Mouse (Mus musculus): ENCODE data around the gene Gata3. TPM values are rescaled to one million over a fixed set of nuclear protein-coding genes. Genes with fewer than 3 reads are reported as not detected.

The Gata3 gene
- polyA plus RNA-seq, 1 experiment from 2014 or later: 2.0 TPM

- Histone ChIP-seq H3K9me3 (ENCODE audit: control insufficient read depth, low read length) (no peaks in the 10 kb centered on the region), H3K27ac (ENCODE audit: low read length) (no peak overlapping the region), H3K4me1 (ENCODE audit: control insufficient read depth, insufficient read depth, low read length) (peaks cover 18% of the 10 kb centered on the region), H3K4me2 (ENCODE audit: low read depth, low read length) (no peak overlapping the region), H3K27me3 (replicated peaks; ENCODE audit: control insufficient read depth, insufficient read depth, low read length) (peaks cover 66% of the 10 kb centered on the region), H3K36me3 (ENCODE audit: control insufficient read depth, insufficient read depth, low read length) (no peaks in the 10 kb centered on the region), H3K4me3 (ENCODE audit: low read length) (no peak overlapping the region), H3K9ac (ENCODE audit: low read depth, low read length) (no peak overlapping the region)
- ATAC-seq: no peak
- 13% methylated on average over 4 of the region's 4 CpGs for WGBS
Measured at GRCm38 (mm10) chr2:9875220-9875619, 14.6 kb downstream of the Gata3 start.

DNA sequence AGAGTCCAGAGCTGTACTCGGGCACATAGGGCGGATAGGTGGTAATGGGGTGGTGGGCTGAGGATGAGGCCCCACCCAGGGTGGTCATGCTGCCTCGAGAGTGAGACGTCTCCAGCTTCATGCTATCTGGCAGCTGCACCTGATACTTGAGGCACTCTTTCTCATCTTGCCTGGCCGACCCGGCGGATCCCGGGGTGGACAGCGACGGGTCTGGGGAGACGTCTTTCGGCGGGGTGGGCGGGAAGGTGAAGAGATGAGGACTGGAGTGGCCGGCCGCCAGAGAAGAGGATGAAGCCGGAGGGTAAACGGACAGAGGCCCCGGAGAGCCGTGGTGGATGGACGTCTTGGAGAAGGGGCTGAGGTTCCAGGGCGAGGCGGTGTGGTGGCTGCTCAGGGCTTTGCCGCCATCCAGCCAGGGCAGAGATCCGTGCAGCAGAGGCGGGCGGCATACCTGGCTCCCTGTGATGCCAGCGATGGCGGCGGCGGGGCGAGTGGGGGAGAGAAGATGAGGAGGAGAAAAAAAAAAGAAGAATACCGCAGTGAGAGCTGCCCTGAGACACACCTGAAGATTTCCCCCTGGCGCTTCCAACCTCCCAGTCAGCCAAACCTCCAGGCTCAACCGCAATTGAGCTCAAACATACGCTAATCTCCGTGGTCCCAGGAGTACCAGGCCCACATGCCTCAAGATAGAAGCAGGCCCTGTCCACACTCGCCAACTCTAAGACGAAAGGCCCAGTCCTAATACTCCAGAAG is 15.2 kb downstream of the Gata3 start:
- Histone ChIP-seq H3K4me2 (ENCODE audit: low read depth, low read length) (no peak overlapping the region), H3K27me3 (replicated peaks; ENCODE audit: control insufficient read depth, insufficient read depth, low read length) (peaks cover 66% of the 10 kb centered on the region)
- WGBS: 17% methylated on average over 39 of the region's 39 CpGs

DNA sequence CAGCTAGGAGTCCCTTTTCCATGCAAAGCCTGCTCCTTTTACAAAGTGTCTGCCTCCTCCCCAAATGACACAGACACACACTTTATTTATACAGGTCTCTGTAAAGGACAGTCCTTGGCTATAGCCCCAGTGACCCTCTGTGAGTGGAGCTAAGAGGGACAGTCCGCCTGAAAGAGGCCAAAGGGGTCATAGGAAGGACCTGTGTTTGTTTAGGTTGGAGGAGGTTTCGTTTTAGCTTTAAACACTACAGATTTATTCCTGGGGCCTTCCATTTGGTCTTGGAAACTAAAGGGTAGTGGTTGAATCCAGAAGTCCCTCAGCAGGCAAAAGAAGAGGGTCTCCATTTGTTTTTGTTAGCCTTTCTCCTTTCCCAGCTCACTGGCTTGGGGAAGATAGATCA is 16.1 kb downstream of the Gata3 start:
- no peak overlapping the region for H3K27ac ChIP-seq (ENCODE audit: low read length)
- H3K9ac ChIP-seq (ENCODE audit: low read depth, low read length): no peak overlapping the region

More for the DNA sequence above, 15.2 kb downstream of the Gata3 start:
- no peak overlapping the region for H3K27ac ChIP-seq (ENCODE audit: low read length)
- H3K9ac ChIP-seq (ENCODE audit: low read depth, low read length): no peak overlapping the region
- ATAC-seq: no peak
- no peaks in the 10 kb centered on the region for H3K36me3 ChIP-seq (ENCODE audit: control insufficient read depth, insufficient read depth, low read length)
- no peaks in the 10 kb centered on the region for H3K9me3 ChIP-seq (ENCODE audit: control insufficient read depth, low read length)
- H3K4me3 ChIP-seq (ENCODE audit: low read length): no peak overlapping the region
- peaks cover 18% of the 10 kb centered on the region for H3K4me1 ChIP-seq (ENCODE audit: control insufficient read depth, insufficient read depth, low read length)

DNA sequence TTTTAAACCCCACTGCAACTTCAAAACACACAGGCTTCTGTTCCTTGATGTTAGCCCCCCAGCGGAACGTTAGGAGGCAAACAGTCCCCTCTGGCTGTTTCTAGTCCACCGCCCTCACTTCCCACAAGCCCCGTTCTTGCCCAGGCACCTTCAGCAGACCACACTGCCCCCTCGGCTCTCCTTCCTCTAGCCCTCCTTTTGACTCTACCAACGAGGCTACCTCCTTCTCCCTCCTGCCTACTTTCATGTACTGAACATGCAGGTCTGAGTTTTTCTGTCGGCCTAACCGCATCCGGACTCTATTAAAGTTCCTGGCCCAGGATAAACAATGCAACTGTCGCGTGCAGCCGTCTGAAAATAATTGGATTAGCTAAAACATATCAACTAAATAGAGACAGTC is 17.2 kb downstream of the Gata3 start:
- peaks cover 61% of the 10 kb centered on the region for H3K27me3 ChIP-seq (replicated peaks; ENCODE audit: control insufficient read depth, insufficient read depth, low read length)
- ATAC-seq: no peak
- 30% methylated on average over 12 of the region's 12 CpGs for WGBS
- H3K36me3 ChIP-seq (ENCODE audit: control insufficient read depth, insufficient read depth, low read length): no peaks in the 10 kb centered on the region
- no peak overlapping the region for H3K4me2 ChIP-seq (ENCODE audit: low read depth, low read length)
- H3K27ac ChIP-seq (ENCODE audit: low read length): no peak overlapping the region
- no peak overlapping the region for H3K9ac ChIP-seq (ENCODE audit: low read depth, low read length)
- no peak overlapping the region for H3K4me3 ChIP-seq (ENCODE audit: low read length)
- H3K4me1 ChIP-seq (ENCODE audit: control insufficient read depth, insufficient read depth, low read length): peaks cover 7% of the 10 kb centered on the region
- no peaks in the 10 kb centered on the region for H3K9me3 ChIP-seq (ENCODE audit: control insufficient read depth, low read length)

More for the DNA sequence above, 16.1 kb downstream of the Gata3 start:
- H3K36me3 ChIP-seq (ENCODE audit: control insufficient read depth, insufficient read depth, low read length): no peaks in the 10 kb centered on the region
- H3K9me3 ChIP-seq (ENCODE audit: control insufficient read depth, low read length): no peaks in the 10 kb centered on the region
- peaks cover 14% of the 10 kb centered on the region for H3K4me1 ChIP-seq (ENCODE audit: control insufficient read depth, insufficient read depth, low read length)
- no peak for ATAC-seq
- peaks cover 65% of the 10 kb centered on the region for H3K27me3 ChIP-seq (replicated peaks; ENCODE audit: control insufficient read depth, insufficient read depth, low read length)
- H3K4me3 ChIP-seq (ENCODE audit: low read length): no peak overlapping the region
- no peak overlapping the region for H3K4me2 ChIP-seq (ENCODE audit: low read depth, low read length)
- WGBS: 24% methylated on average over 2 of the region's 2 CpGs

- 56% methylated on average over 6 of the region's 6 CpGs for WGBS
- peaks cover 52% of the 10 kb centered on the region for H3K27me3 ChIP-seq (replicated peaks; ENCODE audit: control insufficient read depth, insufficient read depth, low read length)
- H3K27ac ChIP-seq (ENCODE audit: low read length): no peak overlapping the region
- H3K4me2 ChIP-seq (ENCODE audit: low read depth, low read length): no peak overlapping the region
- H3K4me3 ChIP-seq (ENCODE audit: low read length): no peak overlapping the region
- H3K36me3 ChIP-seq (ENCODE audit: control insufficient read depth, insufficient read depth, low read length): no peaks in the 10 kb centered on the region
- no peaks in the 10 kb centered on the region for H3K9me3 ChIP-seq (ENCODE audit: control insufficient read depth, low read length)
- H3K4me1 ChIP-seq (ENCODE audit: control insufficient read depth, insufficient read depth, low read length): no peaks in the 10 kb centered on the region; the same call in 1 of the 2 replicates
- H3K9ac ChIP-seq (ENCODE audit: low read depth, low read length): no peak overlapping the region
- no peak for ATAC-seq
Measured at GRCm38 (mm10) chr2:9871798-9872197, 18.0 kb downstream of the Gata3 start.

- Histone ChIP-seq H3K9me3 (ENCODE audit: control insufficient read depth, low read length) (no peaks in the 10 kb centered on the region), H3K27ac (ENCODE audit: low read length) (no peak overlapping the region), H3K9ac (ENCODE audit: low read depth, low read length) (no peak overlapping the region), H3K4me1 (ENCODE audit: control insufficient read depth, insufficient read depth, low read length) (no peaks in the 10 kb centered on the region), H3K36me3 (ENCODE audit: control insufficient read depth, insufficient read depth, low read length) (no peaks in the 10 kb centered on the region), H3K27me3 (replicated peaks; ENCODE audit: control insufficient read depth, insufficient read depth, low read length) (peaks cover 46% of the 10 kb centered on the region), H3K4me2 (ENCODE audit: low read depth, low read length) (no peak overlapping the region), H3K4me3 (ENCODE audit: low read length) (no peak overlapping the region)
- 50% methylated on average over 4 of the region's 4 CpGs for WGBS
- no peak for ATAC-seq
Measured at GRCm38 (mm10) chr2:9871141-9871716, 18.6 kb downstream of the Gata3 start.

GRCm38 (mm10) chr2:9867092-9867825 is 22.6 kb downstream of the Gata3 start:
- H3K27ac ChIP-seq (ENCODE audit: low read length): no peak overlapping the region
- H3K4me3 ChIP-seq (ENCODE audit: low read length): no peak overlapping the region
- H3K9me3 ChIP-seq (ENCODE audit: control insufficient read depth, low read length): no peaks in the 10 kb centered on the region
- ATAC-seq: no peak
- no peaks in the 10 kb centered on the region for H3K4me1 ChIP-seq (ENCODE audit: control insufficient read depth, insufficient read depth, low read length)
- no peak overlapping the region for H3K4me2 ChIP-seq (ENCODE audit: low read depth, low read length)
- H3K9ac ChIP-seq (ENCODE audit: low read depth, low read length): no peak overlapping the region
- H3K27me3 ChIP-seq (replicated peaks; ENCODE audit: control insufficient read depth, insufficient read depth, low read length): peaks cover 18% of the 10 kb centered on the region; the same call in 1 of the 2 replicates
- WGBS: 63% methylated on average over 12 of the region's 12 CpGs
- no peaks in the 10 kb centered on the region for H3K36me3 ChIP-seq (ENCODE audit: control insufficient read depth, insufficient read depth, low read length)

DNA sequence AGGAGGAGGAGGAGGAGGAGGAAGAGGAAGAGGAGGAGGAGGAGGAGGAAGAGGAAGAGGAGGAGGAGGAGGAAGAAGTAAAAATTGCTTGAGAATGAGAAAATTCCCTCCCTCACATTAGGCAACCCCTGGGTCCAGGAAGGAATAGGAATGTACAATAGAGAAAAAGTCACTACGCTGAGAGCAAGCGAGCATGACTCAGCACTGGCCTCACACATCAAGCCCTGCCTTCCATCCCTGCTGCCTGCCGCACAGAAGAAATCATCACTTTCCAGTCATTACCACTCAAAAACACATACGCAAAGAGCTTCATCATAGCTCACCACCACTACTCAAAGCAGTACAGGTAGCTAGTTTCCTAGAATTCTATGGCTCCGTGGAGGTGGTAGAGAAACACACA is 29.1 kb downstream of the Gata3 start:
- ATAC-seq: no peak
- no peaks in the 10 kb centered on the region for H3K9me3 ChIP-seq (ENCODE audit: control insufficient read depth, low read length)
- H3K9ac ChIP-seq (ENCODE audit: low read depth, low read length): no peak overlapping the region
- H3K36me3 ChIP-seq (ENCODE audit: control insufficient read depth, insufficient read depth, low read length): no peaks in the 10 kb centered on the region
- no peak overlapping the region for H3K27ac ChIP-seq (ENCODE audit: low read length)
- no peaks in the 10 kb centered on the region for H3K4me1 ChIP-seq (ENCODE audit: control insufficient read depth, insufficient read depth, low read length)
- 77% methylated on average over 5 of the region's 5 CpGs for WGBS
- H3K27me3 ChIP-seq (replicated peaks; ENCODE audit: control insufficient read depth, insufficient read depth, low read length): no peaks in the 10 kb centered on the region
- H3K4me3 ChIP-seq (ENCODE audit: low read length): no peak overlapping the region
- H3K4me2 ChIP-seq (ENCODE audit: low read depth, low read length): no peak overlapping the region

- 46% methylated on average over 4 of the region's 4 CpGs for WGBS
- no peak overlapping the region for H3K4me3 ChIP-seq (ENCODE audit: low read length)
Measured at GRCm38 (mm10) chr2:9855861-9856260, 34.0 kb downstream of the Gata3 start.

More at GRCm38 (mm10) chr2:9855861-9856260, 34.0 kb downstream of the Gata3 start:
- Histone ChIP-seq H3K9ac (ENCODE audit: low read depth, low read length) (no peak overlapping the region), H3K4me1 (ENCODE audit: control insufficient read depth, insufficient read depth, low read length) (no peaks in the 10 kb centered on the region), H3K36me3 (ENCODE audit: control insufficient read depth, insufficient read depth, low read length) (no peaks in the 10 kb centered on the region), H3K9me3 (ENCODE audit: control insufficient read depth, low read length) (no peaks in the 10 kb centered on the region), H3K4me2 (ENCODE audit: low read depth, low read length) (no peak overlapping the region), H3K27me3 (replicated peaks; ENCODE audit: control insufficient read depth, insufficient read depth, low read length) (no peaks in the 10 kb centered on the region), H3K27ac (ENCODE audit: low read length) (no peak overlapping the region)
- ATAC-seq: no peak
